Mouse (Mus musculus) brain, adult 2 months (tissue): ENCODE data around the gene Atp1a4.
"Not testable (repeated sequence)": the region's sequence is repeated elsewhere in the genome, so short reads cannot be mapped to it uniquely, and the experiment has no call there.

Experiments
- DNase-seq: peaks from one replicate; pipeline ENCODE4 v3.0.0; 2011; ENCODE audit warnings: low read depth, low spot score

Atp1a4 gene

GRCm38 (mm10) chr1:172281522-172282254 lies 23.5 kb upstream of the Atp1a4 start:
- DNase-seq = peak; percentile 74

- DNase-seq = peak; percentile 60
These were observed 21.7 kb upstream of the Atp1a4 start for GRCm38 (mm10) chr1:172279768-172280509.

- DNase-seq = no peak
These were observed 20.1 kb upstream of the Atp1a4 start for GRCm38 (mm10) chr1:172278328-172278727.

- no peak for DNase-seq
These were observed 19.0 kb upstream of the Atp1a4 start for GRCm38 (mm10) chr1:172277172-172277571.

DNA sequence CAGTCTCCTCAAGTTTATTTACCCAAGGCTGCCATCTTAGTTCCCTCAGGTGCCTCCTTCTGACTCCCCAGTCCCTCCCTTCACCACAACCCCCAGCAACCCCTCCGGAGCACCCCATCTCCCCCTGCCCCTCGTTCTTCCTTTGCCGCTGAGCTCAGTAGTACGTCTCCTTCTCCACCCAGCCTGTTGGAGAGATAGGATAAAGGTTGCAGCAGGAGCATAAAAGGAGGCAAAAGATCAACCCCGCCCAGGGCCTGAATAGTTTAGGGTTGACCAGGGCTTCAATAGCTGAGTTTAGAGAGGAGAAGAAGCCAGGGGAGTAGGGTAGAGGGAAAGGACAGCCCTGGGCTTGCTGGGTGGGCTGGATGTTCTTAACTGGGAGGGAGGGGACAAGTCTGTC lies 16.3 kb upstream of the Atp1a4 start:
- DNase-seq = no peak

GRCm38 (mm10) chr1:172274116-172274515 lies 15.9 kb upstream of the Atp1a4 start:
- DNase-seq = no peak

GRCm38 (mm10) chr1:172273386-172273785 lies 15.2 kb upstream of the Atp1a4 start:
- no peak for DNase-seq

DNA sequence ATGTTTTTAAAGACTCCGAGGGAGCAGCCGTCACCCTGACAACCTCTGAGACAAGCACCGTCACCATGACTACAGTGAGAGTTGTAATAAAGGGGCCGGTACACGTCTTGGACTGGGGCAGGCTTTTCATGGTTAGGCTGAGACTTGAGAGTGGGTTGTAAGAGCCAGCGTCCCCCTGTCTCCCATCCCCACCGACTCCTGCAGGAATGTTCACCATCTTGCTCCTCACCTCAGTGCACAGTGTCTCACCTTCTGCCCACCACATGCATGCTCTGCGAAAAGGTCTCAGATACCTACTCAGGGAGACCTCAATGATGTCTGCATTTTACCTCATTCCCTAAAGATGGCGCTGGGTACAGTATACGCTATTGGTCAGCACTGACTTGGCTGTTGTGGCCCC lies 13.6 kb upstream of the Atp1a4 start:
- DNase-seq = no peak

GRCm38 (mm10) chr1:172271208-172271607 lies 13.0 kb upstream of the Atp1a4 start:
- DNase-seq = no peak

- no peak for DNase-seq
These were observed 3.4 kb upstream of the Atp1a4 start, which contains the start of gene Igsf8 for GRCm38 (mm10) chr1:172261477-172262078. Gene Igsf8, plus strand, starts transcription at chr1:172261641.

DNA sequence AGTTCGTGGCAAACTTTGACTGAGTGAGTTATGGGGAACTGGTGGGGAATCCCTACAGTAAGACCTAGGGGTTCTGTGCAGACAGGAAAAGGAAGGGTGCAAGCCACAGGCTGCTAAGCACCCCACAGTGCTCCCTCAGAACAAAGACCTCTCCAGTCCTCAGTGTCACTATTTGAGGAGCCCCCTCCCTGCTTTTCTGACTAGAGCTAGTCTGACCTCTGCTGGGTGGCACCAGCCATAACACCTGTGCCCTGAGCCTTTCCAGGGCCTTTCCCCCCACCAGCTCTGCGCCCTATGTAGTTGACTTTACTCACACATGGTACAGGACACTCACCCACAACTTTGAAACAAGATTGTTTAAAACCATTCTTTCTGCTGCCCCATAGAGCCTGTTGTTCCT lies 10.5 kb downstream of the Atp1a4 start:
- DNase-seq = peak; percentile 17

- DNase-seq = peak; percentile 63
These were observed 11.0 kb downstream of the Atp1a4 start for GRCm38 (mm10) chr1:172247216-172247615.

- DNase-seq = not testable (repeated sequence)
These were observed 13.6 kb downstream of the Atp1a4 start for GRCm38 (mm10) chr1:172244645-172245044.

GRCm38 (mm10) chr1:172243547-172244205 lies 14.5 kb downstream of the Atp1a4 start:
- peak; percentile 27 for DNase-seq

DNA sequence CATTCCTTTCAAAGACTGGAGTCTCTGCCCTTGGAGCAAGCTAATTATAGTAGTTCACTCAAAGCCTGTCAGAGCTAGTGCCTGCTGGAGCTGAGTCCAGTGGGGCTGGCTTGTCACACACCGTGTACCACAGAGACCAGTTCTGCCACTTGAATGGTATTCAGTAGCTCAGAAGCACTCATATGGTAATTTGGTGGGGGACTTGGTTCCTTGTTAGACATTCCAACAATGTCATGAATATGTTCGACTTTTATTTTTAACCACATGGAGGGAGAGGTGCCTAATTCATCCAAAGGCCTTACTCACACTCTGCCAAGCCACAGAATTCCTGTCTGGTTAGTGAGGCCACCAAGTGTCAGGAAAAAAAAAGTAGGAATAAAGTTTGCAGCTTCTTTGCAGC lies 15.8 kb downstream of the Atp1a4 start:
- peak; percentile 12 for DNase-seq

DNA sequence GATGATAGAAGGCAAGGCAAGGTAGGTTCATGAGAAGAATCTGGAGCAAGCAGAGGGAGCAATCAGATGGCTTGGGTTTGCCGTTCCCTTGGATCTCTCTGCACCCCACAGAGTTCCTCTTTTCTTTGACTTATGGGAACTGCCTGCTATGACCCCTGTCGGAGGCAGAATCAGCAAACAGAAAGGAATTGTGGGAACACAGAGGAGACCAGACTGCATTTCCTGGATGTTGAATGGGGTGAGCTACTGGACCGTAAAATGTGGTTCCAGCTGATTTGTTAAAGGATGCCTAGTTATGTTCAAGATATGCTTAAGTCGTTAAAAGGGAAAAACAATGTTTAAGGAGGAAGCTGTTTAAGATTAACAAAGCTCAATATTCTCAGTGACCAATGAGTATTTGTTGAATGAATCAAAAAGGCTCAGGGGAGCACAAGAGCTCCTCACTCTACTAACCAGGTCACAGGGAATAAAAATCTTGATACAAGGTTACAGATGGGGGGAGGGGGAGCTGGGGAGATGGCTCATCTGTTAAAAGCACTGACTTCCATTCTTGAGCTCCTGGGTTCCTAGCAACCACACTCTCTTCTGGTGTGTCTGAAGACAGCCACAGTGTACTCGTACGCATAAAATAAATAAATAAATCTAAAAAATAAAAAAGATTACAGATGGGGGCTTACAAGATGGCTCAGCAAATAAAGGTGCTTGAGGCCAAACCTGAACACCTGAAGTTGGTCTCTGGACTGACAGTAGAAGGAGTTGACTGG lies 17.1 kb downstream of the Atp1a4 start:
- no peak for DNase-seq

GRCm38 (mm10) chr1:172229215-172229614 lies 29.0 kb downstream of the Atp1a4 start:
- DNase-seq = no peak

- DNase-seq = peak; percentile 73
These were observed 30.0 kb downstream of the Atp1a4 start for GRCm38 (mm10) chr1:172228209-172228608.

DNA sequence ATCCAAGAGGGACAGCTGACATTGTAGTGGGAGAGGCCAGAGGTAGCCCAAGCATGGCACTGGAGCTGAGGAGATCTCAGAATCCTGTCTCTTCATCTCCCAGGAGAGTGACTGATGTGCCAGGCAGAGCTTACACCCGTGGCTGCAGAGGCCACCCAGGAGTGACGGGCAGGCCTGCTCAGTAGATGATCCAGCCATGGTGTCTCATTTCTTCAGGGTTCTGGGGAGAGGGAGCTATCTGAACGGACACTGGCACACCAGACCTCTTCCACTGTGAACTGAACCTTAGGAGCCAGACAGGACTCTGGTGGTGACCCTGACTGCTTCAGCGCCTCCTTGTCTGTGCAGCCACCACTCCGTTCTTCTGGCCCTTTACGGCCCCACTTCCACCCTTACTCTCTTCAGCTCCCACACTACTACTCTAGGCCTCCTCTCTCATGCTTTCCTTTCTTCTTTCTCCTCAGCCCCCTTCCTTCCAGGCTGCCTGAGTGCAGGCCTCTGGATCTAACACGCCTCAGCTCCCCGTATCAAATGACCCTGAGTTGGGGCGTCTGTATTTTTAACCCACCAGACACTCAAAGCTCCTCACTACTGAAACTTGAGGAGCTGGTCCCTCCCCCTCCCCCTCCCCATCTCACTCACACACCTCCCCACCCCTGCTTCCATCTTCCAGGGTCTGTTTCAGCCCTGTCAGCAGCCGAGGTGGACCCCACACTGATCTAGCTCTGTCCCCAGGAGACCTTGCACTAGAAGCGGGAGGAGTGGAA lies 36.7 kb downstream of the Atp1a4 start:
- DNase-seq = no peak

- peak; percentile 40 for DNase-seq
These were observed 37.8 kb downstream of the Atp1a4 start for GRCm38 (mm10) chr1:172220414-172220813.
